15 mouse cellular contexts compared by ENCODE assay signal in the genomic region with DNA sequence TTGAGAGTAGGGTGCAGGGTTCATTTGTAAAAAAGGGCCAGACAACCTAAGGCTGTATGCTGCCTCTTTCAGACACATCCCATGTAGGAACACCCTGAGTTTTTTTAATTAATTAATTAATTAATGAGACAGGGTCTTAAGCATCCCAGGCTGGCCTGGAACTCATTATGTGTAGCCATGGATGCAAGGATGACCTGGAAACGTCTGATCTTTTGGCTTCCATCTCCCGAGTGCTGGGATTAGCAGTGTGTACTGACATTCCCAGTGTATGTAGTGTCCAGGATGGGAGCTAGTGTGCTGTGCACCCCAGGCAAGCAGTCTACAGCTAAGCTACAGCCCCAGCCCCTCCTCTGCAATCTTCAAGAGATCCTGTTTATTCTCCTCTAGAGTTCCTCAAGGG. TPM values are rescaled to one million over a fixed set of nuclear protein-coding genes. Genes with fewer than 3 reads are reported as not detected.
A peak's percentile ranks its signal among the peaks of the same experiment; 100 is the strongest.
DNase-seq lines count a peak whose midpoint lies in the region; ATAC-seq and TF ChIP-seq lines count a peak whose summit lies in the region.
"Had no signal": no experiment of that assay in that cellular context is flagged by ENCODE, and none has a peak within 500 bp of the region (broad histone marks: within the 10 kb centered on the region; RNA-seq: fewer than 3 reads in every experiment).

No protein-coding gene starts in this region.

- ATAC-seq in forebrain, embryonic 12.5 days (ENCODE audit: low FRiP score): no peak
- ATAC-seq: hindbrain, embryonic 16.5 days had no signal

- H3K4me3 ChIP-seq in kidney, adult 2 months (ENCODE audit: insufficient read depth, low read depth, low read length): no peak overlapping the region
- no peak overlapping the region for H3K4me3 ChIP-seq in thymus, adult 2 months (ENCODE audit: control insufficient read depth, insufficient read depth, low read length)
- no peak overlapping the region for H3K4me3 ChIP-seq in forebrain, embryonic 12.5 days (replicated peaks)
- H3K4me3 ChIP-seq: embryonic facial prominence, embryonic 12.5 days; midbrain, embryonic 10.5 days; neural tube, embryonic 15.5 days had no signal

- no peak for TF ChIP-seq CTCF in kidney, adult 2 months (conservative IDR thresholded peaks at IDR 0.05; ENCODE audit: insufficient read depth, insufficient read length, low read depth, low read length)
- TF ChIP-seq CTCF in thymus, adult 2 months (IDR thresholded peaks at IDR 0.05; ENCODE audit: borderline replicate concordance, control insufficient read depth, extremely low read depth, insufficient read depth, low read length, poor library complexity): no peak

- WGBS in kidney, adult 2 months: 35% methylated on average over 2 of the region's 2 CpGs
- WGBS in thymus, adult 2 months: 80% methylated on average over 2 of the region's 2 CpGs
- 42% methylated on average over 2 of the region's 2 CpGs for WGBS in forebrain, embryonic 12.5 days

- no peak for DNase-seq in kidney, adult 2 months
- DNase-seq in kidney, postnatal 14 days: no peak
- DNase-seq in thymus, adult 2 months: no peak
- no peak for DNase-seq in thymus, postnatal 10 days (ENCODE audit: low spot score in 2 of 2)
- peak; percentile 11 for DNase-seq in induced T-regulatory cell, adult 2 months (ENCODE audit: low read depth)
- no peak for DNase-seq in ovary, postnatal 36 days (ENCODE audit: low spot score)

- H3K9ac ChIP-seq in forebrain, embryonic 12.5 days: no peak overlapping the region
- H3K9ac ChIP-seq: embryonic facial prominence, embryonic 12.5 days; liver, postnatal 0 days; neural tube, embryonic 15.5 days had no signal

- H3K36me3 ChIP-seq in kidney, adult 2 months (ENCODE audit: control insufficient read depth, insufficient read depth, low read length): no peaks in the 10 kb centered on the region; the same call in 1 of the 2 replicates
- no peaks in the 10 kb centered on the region for H3K36me3 ChIP-seq in thymus, adult 2 months (ENCODE audit: control insufficient read depth, insufficient read depth, low read length)
- no peaks in the 10 kb centered on the region for H3K36me3 ChIP-seq in forebrain, embryonic 12.5 days (replicated peaks)
- H3K36me3 ChIP-seq: G1E; midbrain, embryonic 10.5 days; neural tube, embryonic 15.5 days had no signal

- TF ChIP-seq POLR2A in kidney, adult 2 months (IDR thresholded peaks at IDR 0.05; ENCODE audit: low read depth, low read length): no peak
- no peak for TF ChIP-seq POLR2A in thymus, adult 2 months (IDR thresholded peaks at IDR 0.05; ENCODE audit: control insufficient read depth, extremely low read depth, insufficient read depth, low read length, poor library complexity)

- 0 out of 2 replicates have a peak overlapping the region, but pooled peaks have one; percentile 3 for H3K27ac ChIP-seq in kidney, adult 2 months (ENCODE audit: insufficient read depth, low read depth, low read length)
- peak overlapping the region; percentile 65; the same call in 1 of the 2 replicates for H3K27ac ChIP-seq in thymus, adult 2 months (ENCODE audit: control insufficient read depth, insufficient read depth, low read length)
- no peak overlapping the region for H3K27ac ChIP-seq in forebrain, embryonic 12.5 days
- H3K27ac ChIP-seq: embryonic facial prominence, embryonic 12.5 days; neural tube, embryonic 15.5 days had no signal

- H3K27me3 ChIP-seq in kidney, adult 2 months (replicated peaks; ENCODE audit: control insufficient read depth, insufficient read depth, low read length): no peaks in the 10 kb centered on the region
- H3K27me3 ChIP-seq in thymus, adult 2 months (ENCODE audit: control insufficient read depth, insufficient read depth, low read length): no peaks in the 10 kb centered on the region
- no peaks in the 10 kb centered on the region for H3K27me3 ChIP-seq in forebrain, embryonic 12.5 days
- H3K27me3 ChIP-seq: embryonic facial prominence, embryonic 12.5 days; neural tube, embryonic 15.5 days had no signal

- H3K4me1 ChIP-seq in kidney, adult 2 months (ENCODE audit: control insufficient read depth, insufficient read depth, low read length): peaks cover 43% of the 10 kb centered on the region
- H3K4me1 ChIP-seq in thymus, adult 2 months (replicated peaks; ENCODE audit: control insufficient read depth, insufficient read depth, low read length): peaks cover 39% of the 10 kb centered on the region
- H3K4me1 ChIP-seq in forebrain, embryonic 12.5 days: peaks cover 27% of the 10 kb centered on the region

- H3K4me2 ChIP-seq in forebrain, embryonic 12.5 days: no peak overlapping the region
- H3K4me2 ChIP-seq: embryonic facial prominence, embryonic 12.5 days; heart, embryonic 11.5 days; neural tube, embryonic 15.5 days had no signal

- H3K9me3 ChIP-seq in forebrain, embryonic 12.5 days: no peaks in the 10 kb centered on the region
- H3K9me3 ChIP-seq: embryonic facial prominence, embryonic 12.5 days; midbrain, embryonic 10.5 days; neural tube, embryonic 15.5 days had no signal

RNA-seq across cellular contexts. Expression of gene Cd300a, which starts 13.2 kb away (rescaled TPM):
- polyA plus RNA-seq in kidney, adult 2 months (2012; rRNA removed): 0.61 and 0.91 TPM in 2 replicates
- 3.7 and 4.2 TPM in 2 replicates for polyA plus RNA-seq in thymus, adult 2 months (2012; rRNA removed)
- polyA plus RNA-seq in forebrain, embryonic 12.5 days (2016; fragmentation: Nextera tagmentation; extraction: Ambion mirVana): 0.44 and 0.68 TPM in 2 replicates
- polyA plus RNA-seq: G1E had no signal

RNA-seq across cellular contexts. Expression of gene Gprc5c, which starts 25.7 kb away (rescaled TPM):
- 241 and 285 TPM in 2 replicates for polyA plus RNA-seq in kidney, adult 2 months (2012; rRNA removed)
- 5.4 and 6.4 TPM in 2 replicates for polyA plus RNA-seq in thymus, adult 2 months (2012; rRNA removed)
- polyA plus RNA-seq in forebrain, embryonic 12.5 days (2016; fragmentation: Nextera tagmentation; extraction: Ambion mirVana): 8.4 and 10.8 TPM in 2 replicates
- polyA plus RNA-seq: CD4-positive, CD25-positive, alpha-beta regulatory T cell, adult 4 months; G1E had no signal

RNA-seq across cellular contexts. Expression of gene Cd300lb, which starts 57.6 kb away (rescaled TPM):
- polyA plus RNA-seq in kidney, adult 2 months (2012; rRNA removed): 0.18 and 0.33 TPM in 2 replicates
- polyA plus RNA-seq in thymus, adult 2 months (2012; rRNA removed): 0.78 and 1.1 TPM in 2 replicates
- polyA plus RNA-seq in forebrain, embryonic 12.5 days (2016; fragmentation: Nextera tagmentation; extraction: Ambion mirVana): not detected in 2 replicates
- polyA plus RNA-seq: G1E; hindbrain, embryonic 16.5 days; midbrain, embryonic 10.5 days had no signal

Comparison
In these comparisons a context has a peak if more than half of its experiments do, and no peak if none do; other contexts are left out.
1. RNA of gene Gprc5c, which starts 25.7 kb away (polyA plus RNA-seq): 241 to 285 TPM in kidney, adult 2 months; 8.4 to 10.8 TPM in forebrain, embryonic 12.5 days and 5.4 to 6.4 TPM in thymus, adult 2 months; every median in the first group is over 10 times any median in the second.